Mouse (Mus musculus): ENCODE measurements at regions not wholly inside any gene's neighbourhood (a gene's known extent, or its start where the extent isn't known, plus 50 kb on each side); places are given as distances from the start of the nearest gene placed in this dataset.

GRCm38 (mm10) chr2:161164320-161164719 is 55.4 kb upstream of the Chd6 start:
- Histone ChIP-seq H3K27ac (replicated peaks) (no peak overlapping the region), H3K4me3 (replicated peaks) (no peak overlapping the region), H3K9ac (no peak overlapping the region), H3K4me1 (no peaks in the 10 kb centered on the region), H3K4me2 (replicated peaks) (no peak overlapping the region), H3K36me3 (no peaks in the 10 kb centered on the region), H3K9me3 (replicated peaks) (no peaks in the 10 kb centered on the region), H3K27me3 (no peaks in the 10 kb centered on the region)
- 42% methylated on average over 5 of the region's 5 CpGs for WGBS
- ATAC-seq (ENCODE audit: insufficient number of reproducible peaks, low FRiP score, low TSS enrichment, low read depth): no peak
